Mouse (Mus musculus): ENCODE results near the gene Zfand4. TPM values are rescaled to one million over a fixed set of nuclear protein-coding genes. Genes with fewer than 3 reads are reported as not detected.

Zfand4 gene
- polyA plus RNA-seq, 1 experiment from 2014 or later, result 12.7 TPM

DNA sequence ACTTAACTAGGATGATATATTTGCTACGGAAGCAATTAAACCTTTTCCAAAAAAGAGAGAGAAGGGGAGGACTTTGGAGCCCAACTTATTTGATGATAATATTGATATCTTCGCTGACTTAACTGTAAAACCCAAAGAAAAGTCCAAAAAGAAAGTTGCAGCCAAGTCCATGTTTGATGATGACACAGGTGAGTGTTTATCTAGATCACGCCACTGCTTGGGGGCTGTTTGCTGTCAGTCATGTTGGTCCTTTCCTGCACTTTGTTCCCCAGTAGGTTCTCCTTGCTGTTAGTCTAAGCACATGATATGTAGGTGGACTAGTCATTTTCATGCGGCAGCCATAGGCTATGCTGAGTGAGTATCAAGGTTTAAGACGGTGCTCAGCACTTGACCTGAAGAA lies 3.5 kb upstream of the Zfand4 start:
- H3K4me2 ChIP-seq (ENCODE audit: low read depth, low read length, severe bottlenecking), result no peak overlapping the region
- no peak for ATAC-seq (replicated peaks; ENCODE audit: low FRiP score)
- no peak overlapping the region for H3K27ac ChIP-seq (ENCODE audit: low read depth, low read length)
- H3K36me3 ChIP-seq (ENCODE audit: control insufficient read depth, insufficient read depth, low read length), result no peaks in the 10 kb centered on the region
- no peak overlapping the region for H3K9ac ChIP-seq (ENCODE audit: low read length)
- H3K27me3 ChIP-seq (ENCODE audit: control insufficient read depth, insufficient read depth, low read length), result no peaks in the 10 kb centered on the region
- 95% methylated on average over 5 of the region's 5 CpGs for WGBS
- DNase-seq (ENCODE audit: low spot score), result no peak
- no peaks in the 10 kb centered on the region for H3K9me3 ChIP-seq (ENCODE audit: control insufficient read depth, low read length)
- H3K4me1 ChIP-seq (replicated peaks; ENCODE audit: control insufficient read depth, insufficient read depth, low read length), result no peaks in the 10 kb centered on the region
- H3K4me3 ChIP-seq (ENCODE audit: low read depth, low read length), result no peak overlapping the region

DNA sequence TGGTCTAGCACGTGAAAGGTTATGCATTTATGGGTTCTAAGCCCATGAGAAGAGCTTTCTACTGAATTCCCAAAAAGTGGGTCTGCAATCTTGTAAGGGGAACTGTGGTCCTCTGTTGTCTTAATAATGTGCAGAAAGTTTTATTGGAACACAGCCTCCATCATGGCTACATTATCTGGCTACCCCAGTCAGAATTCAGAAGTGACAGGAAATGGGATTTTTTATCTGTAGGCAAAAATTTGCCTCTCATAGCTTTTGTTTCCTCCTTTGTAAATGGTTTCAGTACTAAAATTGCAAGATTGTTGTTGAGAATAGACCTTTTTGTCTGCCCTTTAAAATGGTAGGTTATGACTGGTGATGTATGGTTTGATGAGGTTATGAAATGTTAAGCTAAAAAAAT lies 1.2 kb upstream of the Zfand4 start:
- DNase-seq (ENCODE audit: low spot score) (no peak), ATAC-seq (replicated peaks; ENCODE audit: low FRiP score) (no peak)
- Histone ChIP-seq H3K27ac (ENCODE audit: low read depth, low read length) (no peak overlapping the region), H3K4me1 (replicated peaks; ENCODE audit: control insufficient read depth, insufficient read depth, low read length) (0 out of 2 replicates have a peak, but pooled peaks cover 2% of the 10 kb centered on the region), H3K9me3 (ENCODE audit: control insufficient read depth, low read length) (no peaks in the 10 kb centered on the region), H3K36me3 (ENCODE audit: control insufficient read depth, insufficient read depth, low read length) (no peaks in the 10 kb centered on the region), H3K27me3 (ENCODE audit: control insufficient read depth, insufficient read depth, low read length) (no peaks in the 10 kb centered on the region), H3K9ac (ENCODE audit: low read length) (no peak overlapping the region), H3K4me2 (ENCODE audit: low read depth, low read length, severe bottlenecking) (no peak overlapping the region), H3K4me3 (ENCODE audit: low read depth, low read length) (no peak overlapping the region)
- 87% methylated on average over 1 of the region's 1 CpGs for WGBS

DNA sequence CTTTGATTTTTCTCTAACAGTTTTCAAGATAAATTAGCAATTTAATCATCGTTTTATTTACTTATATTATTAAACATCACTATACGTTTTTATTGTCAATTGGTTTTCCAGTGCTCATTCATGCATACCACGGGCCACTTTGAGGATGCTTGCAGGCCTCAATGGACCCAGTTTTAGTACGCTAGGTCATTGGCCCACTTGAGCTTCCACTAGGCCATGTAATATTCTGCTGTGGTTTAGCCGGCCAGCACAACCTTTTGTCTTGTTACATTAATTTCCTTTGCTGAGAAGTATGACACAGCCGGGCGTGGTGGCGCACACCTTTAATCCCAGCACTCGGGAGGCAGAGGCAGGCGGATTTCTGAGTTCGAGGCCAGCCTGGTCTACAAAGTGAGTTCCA lies 814 bp downstream of the Zfand4 start:
- 82% methylated on average over 11 of the region's 11 CpGs for WGBS
- Histone ChIP-seq H3K4me1 (replicated peaks; ENCODE audit: control insufficient read depth, insufficient read depth, low read length) (0 out of 2 replicates have a peak, but pooled peaks cover 2% of the 10 kb centered on the region), H3K27me3 (ENCODE audit: control insufficient read depth, insufficient read depth, low read length) (no peaks in the 10 kb centered on the region), H3K4me3 (ENCODE audit: low read depth, low read length) (peak overlapping the region; percentile 59), H3K9ac (ENCODE audit: low read length) (peak overlapping the region; percentile 73; the same call in 1 of the 2 replicates), H3K36me3 (ENCODE audit: control insufficient read depth, insufficient read depth, low read length) (no peaks in the 10 kb centered on the region), H3K27ac (ENCODE audit: low read depth, low read length) (no peak overlapping the region), H3K4me2 (ENCODE audit: low read depth, low read length, severe bottlenecking) (peak overlapping the region; percentile 67), H3K9me3 (ENCODE audit: control insufficient read depth, low read length) (no peaks in the 10 kb centered on the region)
- DNase-seq (ENCODE audit: low spot score) (no peak), ATAC-seq (replicated peaks; ENCODE audit: low FRiP score) (no peak)

DNA sequence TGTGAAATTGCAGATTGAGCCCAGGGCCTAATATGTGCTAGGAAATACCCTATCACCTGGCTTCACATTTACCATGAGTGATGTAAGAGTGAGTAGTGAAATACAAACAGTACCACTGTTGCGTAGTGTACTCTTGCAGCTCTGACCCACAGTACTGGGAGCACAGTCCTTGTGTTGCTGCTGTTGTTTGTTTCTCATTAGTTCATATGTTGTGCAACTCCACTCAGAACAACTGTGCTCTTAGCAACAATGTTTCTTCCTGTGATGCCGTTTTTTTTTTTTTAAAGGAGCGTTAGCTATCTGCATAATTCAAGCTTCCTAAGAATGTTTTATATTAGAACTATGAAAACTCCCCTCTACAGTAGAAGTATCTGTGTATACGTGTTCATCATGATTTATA lies 1.6 kb downstream of the Zfand4 start:
- 71% methylated on average over 4 of the region's 4 CpGs for WGBS
- DNase-seq (ENCODE audit: low spot score) (no peak), ATAC-seq (replicated peaks; ENCODE audit: low FRiP score) (no peak)
- no peaks in the 10 kb centered on the region for H3K9me3 ChIP-seq (ENCODE audit: control insufficient read depth, low read length)
- H3K9ac ChIP-seq (ENCODE audit: low read length), result no peak overlapping the region
- H3K27me3 ChIP-seq (ENCODE audit: control insufficient read depth, insufficient read depth, low read length), result no peaks in the 10 kb centered on the region
- peak overlapping the region; percentile 34; the same call in 1 of the 2 replicates for H3K4me2 ChIP-seq (ENCODE audit: low read depth, low read length, severe bottlenecking)
- no peaks in the 10 kb centered on the region for H3K36me3 ChIP-seq (ENCODE audit: control insufficient read depth, insufficient read depth, low read length)
- peak overlapping the region; percentile 81; the same call in 1 of the 2 replicates for H3K27ac ChIP-seq (ENCODE audit: low read depth, low read length)
- H3K4me3 ChIP-seq (ENCODE audit: low read depth, low read length), result no peak overlapping the region
- 0 out of 2 replicates have a peak, but pooled peaks cover 2% of the 10 kb centered on the region for H3K4me1 ChIP-seq (replicated peaks; ENCODE audit: control insufficient read depth, insufficient read depth, low read length)

- H3K4me3 ChIP-seq (ENCODE audit: low read depth, low read length), result 0 out of 2 replicates have a peak overlapping the region, but pooled peaks have one; percentile 1
- peak overlapping the region; percentile 34; the same call in 1 of the 2 replicates for H3K4me2 ChIP-seq (ENCODE audit: low read depth, low read length, severe bottlenecking)
- H3K9ac ChIP-seq (ENCODE audit: low read length), result peak overlapping the region; percentile 12; the same call in 1 of the 2 replicates
- H3K27ac ChIP-seq (ENCODE audit: low read depth, low read length), result peak overlapping the region; percentile 81
- no peaks in the 10 kb centered on the region for H3K9me3 ChIP-seq (ENCODE audit: control insufficient read depth, low read length)
- H3K36me3 ChIP-seq (ENCODE audit: control insufficient read depth, insufficient read depth, low read length), result no peaks in the 10 kb centered on the region
- 14% methylated on average over 11 of the region's 11 CpGs for WGBS
- peak; percentile 73 for ATAC-seq (replicated peaks; ENCODE audit: low FRiP score)
- 0 out of 2 replicates have a peak, but pooled peaks cover 2% of the 10 kb centered on the region for H3K4me1 ChIP-seq (replicated peaks; ENCODE audit: control insufficient read depth, insufficient read depth, low read length)
- peak; percentile 84 for DNase-seq (ENCODE audit: low spot score)
- no peaks in the 10 kb centered on the region for H3K27me3 ChIP-seq (ENCODE audit: control insufficient read depth, insufficient read depth, low read length)
Measured at GRCm38 (mm10) chr6:116266273-116267109, 2.5 kb downstream of the Zfand4 start.

GRCm38 (mm10) chr6:116267110-116267423 lies 3.0 kb downstream of the Zfand4 start:
- DNase-seq (ENCODE audit: low spot score) (no peak), ATAC-seq (replicated peaks; ENCODE audit: low FRiP score) (no peak)
- no peaks in the 10 kb centered on the region for H3K36me3 ChIP-seq (ENCODE audit: control insufficient read depth, insufficient read depth, low read length)
- no peaks in the 10 kb centered on the region for H3K9me3 ChIP-seq (ENCODE audit: control insufficient read depth, low read length)
- 0 out of 2 replicates have a peak, but pooled peaks cover 2% of the 10 kb centered on the region for H3K4me1 ChIP-seq (replicated peaks; ENCODE audit: control insufficient read depth, insufficient read depth, low read length)
- no peak overlapping the region; the same call in 1 of the 2 replicates for H3K27ac ChIP-seq (ENCODE audit: low read depth, low read length)
- H3K4me3 ChIP-seq (ENCODE audit: low read depth, low read length), result no peak overlapping the region
- H3K27me3 ChIP-seq (ENCODE audit: control insufficient read depth, insufficient read depth, low read length), result no peaks in the 10 kb centered on the region
- no peak overlapping the region for H3K9ac ChIP-seq (ENCODE audit: low read length)
- 91% methylated on average over 1 of the region's 1 CpGs for WGBS
- H3K4me2 ChIP-seq (ENCODE audit: low read depth, low read length, severe bottlenecking), result no peak overlapping the region

DNA sequence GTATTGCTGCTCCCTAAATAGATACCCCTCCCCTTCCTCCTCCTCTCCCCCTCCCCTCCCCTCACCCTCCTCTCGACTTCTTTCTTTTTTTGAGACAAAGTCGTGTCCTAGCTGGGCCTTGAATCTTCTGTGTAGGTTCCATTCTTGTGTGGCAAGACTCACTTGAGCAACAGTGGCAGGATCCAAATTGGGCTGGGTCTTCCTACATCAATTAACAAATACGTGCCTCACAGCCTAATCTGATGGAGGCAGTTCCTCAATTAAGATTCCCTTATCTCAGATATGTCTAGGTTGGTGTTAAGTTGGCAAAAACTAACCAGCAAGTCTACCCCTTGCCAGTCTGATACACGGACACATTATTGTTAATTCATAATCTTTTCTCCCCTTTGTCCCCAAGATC lies 11.7 kb downstream of the Zfand4 start:
- no peak overlapping the region for H3K4me2 ChIP-seq (ENCODE audit: low read depth, low read length, severe bottlenecking)
- H3K4me1 ChIP-seq (replicated peaks; ENCODE audit: control insufficient read depth, insufficient read depth, low read length), result 0 out of 2 replicates have a peak, but pooled peaks cover 2% of the 10 kb centered on the region
- H3K36me3 ChIP-seq (ENCODE audit: control insufficient read depth, insufficient read depth, low read length), result no peaks in the 10 kb centered on the region
- H3K27ac ChIP-seq (ENCODE audit: low read depth, low read length), result no peak overlapping the region
- no peaks in the 10 kb centered on the region for H3K9me3 ChIP-seq (ENCODE audit: control insufficient read depth, low read length)
- ATAC-seq (replicated peaks; ENCODE audit: low FRiP score) (no peak), DNase-seq (ENCODE audit: low spot score) (no peak)
- 77% methylated on average over 4 of the region's 4 CpGs for WGBS
- no peak overlapping the region for H3K9ac ChIP-seq (ENCODE audit: low read length)
- H3K27me3 ChIP-seq (ENCODE audit: control insufficient read depth, insufficient read depth, low read length), result no peaks in the 10 kb centered on the region
- H3K4me3 ChIP-seq (ENCODE audit: low read depth, low read length), result no peak overlapping the region

- Histone ChIP-seq H3K9ac (ENCODE audit: low read length) (no peak overlapping the region), H3K4me3 (ENCODE audit: low read depth, low read length) (no peak overlapping the region), H3K9me3 (ENCODE audit: control insufficient read depth, low read length) (no peaks in the 10 kb centered on the region), H3K27me3 (ENCODE audit: control insufficient read depth, insufficient read depth, low read length) (no peaks in the 10 kb centered on the region), H3K4me2 (ENCODE audit: low read depth, low read length, severe bottlenecking) (no peak overlapping the region), H3K36me3 (ENCODE audit: control insufficient read depth, insufficient read depth, low read length) (no peaks in the 10 kb centered on the region; the same call in 1 of the 2 replicates), H3K27ac (ENCODE audit: low read depth, low read length) (no peak overlapping the region), H3K4me1 (replicated peaks; ENCODE audit: control insufficient read depth, insufficient read depth, low read length) (0 out of 2 replicates have a peak, but pooled peaks cover 2% of the 10 kb centered on the region)
- DNase-seq (ENCODE audit: low spot score) (no peak), ATAC-seq (replicated peaks; ENCODE audit: low FRiP score) (no peak)
- WGBS, result 82% methylated on average over 5 of the region's 5 CpGs
Measured at GRCm38 (mm10) chr6:116278679-116279317, 14.8 kb downstream of the Zfand4 start.
